ENCODE assay signal across 16 mouse cellular contexts in the genomic region with DNA sequence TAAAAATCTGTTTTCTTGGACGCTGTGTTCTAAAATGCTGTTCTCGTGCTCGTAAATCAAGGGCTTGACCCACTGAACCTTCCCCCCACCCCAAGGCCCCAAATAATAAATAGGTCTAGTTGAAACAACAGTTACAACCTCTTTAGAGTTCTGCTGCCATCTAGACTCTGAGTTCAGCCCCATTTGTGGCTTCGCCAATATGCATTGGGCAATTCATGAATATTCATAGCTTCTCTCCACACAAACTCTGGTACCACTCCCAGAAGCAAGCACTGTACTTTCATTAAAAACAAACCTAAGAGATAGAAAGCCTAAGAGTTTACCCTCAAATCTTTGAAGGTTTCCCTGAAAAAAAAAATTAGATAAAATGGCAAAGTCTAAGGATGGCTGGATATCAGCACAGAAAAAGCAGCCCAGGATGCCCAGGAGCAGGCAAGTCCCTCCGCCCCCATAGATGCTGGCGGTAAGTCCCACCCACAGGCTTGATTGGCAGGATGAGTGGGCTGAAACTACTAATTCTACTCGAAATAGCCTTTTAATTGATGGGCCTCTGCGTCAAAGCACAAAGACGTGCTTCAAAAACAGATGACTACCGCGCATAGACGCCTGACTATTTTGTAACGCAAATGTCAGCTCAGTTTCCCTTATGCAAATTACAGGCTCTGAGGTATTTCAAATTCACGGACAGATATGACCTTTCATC.
DNase-seq lines count a peak whose midpoint lies in the region; ATAC-seq and TF ChIP-seq lines count a peak whose summit lies in the region.
"Had no signal": no experiment of that assay in that cellular context is flagged by ENCODE, and none has a peak within 500 bp of the region (broad histone marks: within the 10 kb centered on the region; RNA-seq: fewer than 3 reads in every experiment).

No protein-coding gene starts in this region.

- peak; percentile 11 for DNase-seq in ES-CJ7 (ENCODE audit: low read depth, low spot score)
- peak; percentile 22 for DNase-seq in ZHBTc4 (ENCODE audit: low read depth, low spot score)
- DNase-seq in forebrain, postnatal 0 days = peak; percentile 41
- peak; percentile 20 to 42 for DNase-seq in right cerebral cortex, adult 2 months (ENCODE audit: low spot score in 2 of 2)
- no peak for DNase-seq in lung, postnatal 0 days (ENCODE audit: low spot score)
- DNase-seq: gastrocnemius, postnatal 14 days; heart, adult 2 months; kidney, adult 8-10 months; kidney, postnatal 36 days; thymus, adult 2 months had no signal

- no peaks in the 10 kb centered on the region for H3K27me3 ChIP-seq in forebrain, postnatal 0 days (ENCODE audit: insufficient read depth, low read length)
- no peaks in the 10 kb centered on the region for H3K27me3 ChIP-seq in lung, postnatal 0 days (replicated peaks; ENCODE audit: insufficient read depth, low read length)
- H3K27me3 ChIP-seq: heart, embryonic 15.5 days; liver, embryonic 15.5 days had no signal

- no peak overlapping the region for H3K4me2 ChIP-seq in forebrain, postnatal 0 days (ENCODE audit: low read depth)
- no peak overlapping the region for H3K4me2 ChIP-seq in lung, postnatal 0 days (replicated peaks; ENCODE audit: low read depth, low read length)
- H3K4me2 ChIP-seq: heart, embryonic 15.5 days; liver, embryonic 15.5 days; midbrain, embryonic 12.5 days had no signal

- TF ChIP-seq CTCF in forebrain, postnatal 0 days (IDR thresholded peaks at IDR 0.05; ENCODE audit: low read depth) = no peak
- no peak for TF ChIP-seq CTCF in lung, postnatal 0 days (IDR thresholded peaks at IDR 0.05)

- no peaks in the 10 kb centered on the region for H3K4me1 ChIP-seq in forebrain, postnatal 0 days (ENCODE audit: insufficient read depth)
- no peaks in the 10 kb centered on the region for H3K4me1 ChIP-seq in lung, postnatal 0 days (ENCODE audit: insufficient read depth, low read depth, low read length)
- H3K4me1 ChIP-seq: liver, embryonic 15.5 days had no signal

- no peak overlapping the region for H3K9ac ChIP-seq in forebrain, postnatal 0 days
- H3K9ac ChIP-seq in lung, postnatal 0 days (replicated peaks; ENCODE audit: low read depth) = no peak overlapping the region
- H3K9ac ChIP-seq: heart, embryonic 15.5 days; liver, embryonic 15.5 days; midbrain, embryonic 12.5 days had no signal

- WGBS in forebrain, postnatal 0 days = 51% methylated on average over 14 of the region's 14 CpGs
- 85% methylated on average over 14 of the region's 14 CpGs for WGBS in lung, postnatal 0 days

- H3K4me3 ChIP-seq in forebrain, postnatal 0 days (ENCODE audit: low read depth, low read length) = no peak overlapping the region
- H3K4me3 ChIP-seq in lung, postnatal 0 days (ENCODE audit: low read depth, low read length) = no peak overlapping the region
- H3K4me3 ChIP-seq: embryonic facial prominence, embryonic 10.5 days; heart, adult 2 months; heart, embryonic 15.5 days; liver, embryonic 15.5 days; midbrain, embryonic 12.5 days had no signal

- ATAC-seq in forebrain, postnatal 0 days = peak; percentile 73
- ATAC-seq in lung, postnatal 0 days = no peak
- ATAC-seq in megakaryocyte, adult 5-6 weeks (ENCODE audit: poor library complexity, severe bottlenecking) = no peak
- no peak for ATAC-seq in megakaryocyte progenitor cell, adult 5-6 weeks (replicated peaks; ENCODE audit: poor library complexity)

- no peak for TF ChIP-seq EP300 in lung, postnatal 0 days (IDR thresholded peaks at IDR 0.05)

- H3K27ac ChIP-seq in forebrain, postnatal 0 days (ENCODE audit: low read depth, low read length) = no peak overlapping the region
- H3K27ac ChIP-seq in lung, postnatal 0 days (ENCODE audit: low read length) = no peak overlapping the region
- H3K27ac ChIP-seq: embryonic facial prominence, embryonic 10.5 days; heart, adult 2 months; heart, embryonic 15.5 days; liver, embryonic 15.5 days; midbrain, embryonic 12.5 days had no signal

- no peaks in the 10 kb centered on the region for H3K36me3 ChIP-seq in forebrain, postnatal 0 days (ENCODE audit: insufficient read depth)
- no peaks in the 10 kb centered on the region for H3K36me3 ChIP-seq in lung, postnatal 0 days (ENCODE audit: insufficient read depth, low read length)
- H3K36me3 ChIP-seq: embryonic facial prominence, embryonic 10.5 days; heart, embryonic 15.5 days; liver, embryonic 15.5 days; midbrain, embryonic 12.5 days had no signal

- no peaks in the 10 kb centered on the region for H3K9me3 ChIP-seq in forebrain, postnatal 0 days (ENCODE audit: low read length)
- no peaks in the 10 kb centered on the region for H3K9me3 ChIP-seq in lung, postnatal 0 days (ENCODE audit: low read length)
- H3K9me3 ChIP-seq: embryonic facial prominence, embryonic 10.5 days; heart, embryonic 15.5 days; liver, embryonic 15.5 days; midbrain, embryonic 12.5 days had no signal
